Mouse (Mus musculus): ENCODE measurements around the gene Tmbim6. TPM values are rescaled to one million over a fixed set of nuclear protein-coding genes. Genes with fewer than 3 reads are reported as not detected.
"Not testable (repeated sequence)": the region's sequence is repeated elsewhere in the genome, so short reads cannot be mapped to it uniquely, and the experiment has no call there.

Gene Tmbim6
- polyA plus RNA-seq, 1 experiment from 2014 or later = 251 TPM

DNA sequence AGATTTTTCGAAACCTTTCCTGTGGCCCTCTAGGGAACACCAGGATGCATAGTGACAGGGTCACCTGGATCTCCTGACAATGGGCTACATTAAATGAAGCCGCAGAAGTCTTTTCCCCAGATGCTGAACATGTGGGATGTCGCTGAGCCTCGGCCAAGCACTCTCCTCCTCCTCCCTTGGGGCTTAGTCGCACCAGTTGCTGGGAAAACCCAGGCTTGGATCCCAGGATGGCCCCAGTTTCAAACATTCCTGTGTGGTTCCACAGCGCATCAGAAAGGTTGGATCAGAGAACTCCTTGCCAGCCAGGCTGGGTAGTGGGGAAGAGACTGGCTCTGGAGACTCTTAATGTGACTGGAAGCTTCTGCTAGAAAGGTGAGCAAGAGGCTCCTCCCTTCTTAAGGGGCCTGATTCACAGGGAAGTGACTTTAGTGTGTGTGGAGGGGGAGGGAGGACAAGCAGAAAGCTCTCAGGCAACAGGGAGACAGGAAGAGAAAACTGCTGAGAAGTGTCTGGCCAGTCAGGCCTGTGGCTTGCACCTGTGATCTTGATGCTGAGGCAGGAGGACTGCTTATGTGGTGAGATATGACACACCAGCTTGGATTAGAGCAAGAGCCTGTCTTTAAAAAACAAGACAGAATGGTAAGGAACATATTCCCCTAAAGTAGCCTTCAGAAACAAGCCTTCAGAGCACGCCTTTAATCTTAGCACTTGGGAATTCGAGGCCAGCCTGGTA, 46.5 kb downstream of the Tmbim6 start:
- Histone ChIP-seq H3K27ac (replicated peaks) (peak overlapping the region; percentile 20), H3K4me1 (peaks cover 75% of the 10 kb centered on the region), H3K4me2 (no peak overlapping the region), H3K4me3 (no peak overlapping the region), H3K36me3 (peaks cover 26% of the 10 kb centered on the region), H3K27me3 (replicated peaks) (no peaks in the 10 kb centered on the region), H3K9me3 (no peaks in the 10 kb centered on the region), H3K9ac (0 out of 2 replicates have a peak overlapping the region, but pooled peaks have one; percentile 11)
- no peak for ATAC-seq (ENCODE audit: extremely low read depth, insufficient number of reproducible peaks, low FRiP score, low TSS enrichment)
- 73% methylated on average over 8 of the region's 8 CpGs for WGBS

DNA sequence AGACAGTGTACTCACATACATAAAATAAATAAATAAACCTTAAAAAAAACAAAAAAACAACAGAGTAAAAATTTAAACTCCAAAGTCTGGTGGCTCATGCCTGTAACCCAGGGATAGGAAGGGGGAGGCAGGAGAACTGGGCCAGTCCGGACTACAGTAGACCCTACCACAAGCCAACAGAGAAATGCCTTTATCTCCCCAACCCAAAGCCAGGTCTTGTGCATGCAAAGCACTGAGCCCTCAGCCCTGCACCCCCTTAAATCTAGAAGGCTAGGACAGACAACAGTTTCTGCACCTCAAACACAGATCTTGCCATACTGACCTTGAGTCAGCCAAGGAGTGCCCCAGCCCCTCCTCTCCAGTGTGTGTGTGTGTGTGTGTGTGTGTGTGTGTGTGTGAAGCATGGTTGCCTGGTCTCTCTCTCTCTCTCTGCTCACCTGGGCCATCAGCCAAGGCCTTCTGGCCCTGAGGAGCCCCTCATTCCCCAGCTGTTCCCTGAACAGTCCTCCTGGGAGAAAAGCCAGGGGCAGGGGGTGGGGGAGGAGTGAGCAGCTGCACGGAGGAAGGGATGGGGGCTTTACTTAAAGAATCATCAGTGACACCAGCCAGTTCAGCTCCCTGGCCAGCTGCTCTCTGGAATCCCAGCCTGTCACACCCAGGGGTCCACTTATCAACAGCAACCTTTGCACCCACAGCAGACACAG, 47.6 kb downstream of the Tmbim6 start:
- Histone ChIP-seq H3K27ac (replicated peaks) (peak overlapping the region; percentile 89), H3K27me3 (replicated peaks) (no peaks in the 10 kb centered on the region), H3K36me3 (peaks cover 36% of the 10 kb centered on the region), H3K9me3 (no peaks in the 10 kb centered on the region), H3K4me3 (no peak overlapping the region), H3K4me2 (peak overlapping the region; percentile 49), H3K4me1 (peaks cover 64% of the 10 kb centered on the region), H3K9ac (peak overlapping the region; percentile 63)
- 35% methylated on average over 2 of the region's 2 CpGs for WGBS
- ATAC-seq (ENCODE audit: extremely low read depth, insufficient number of reproducible peaks, low FRiP score, low TSS enrichment) = peak; percentile 51; the same call in 1 of the 2 replicates

DNA sequence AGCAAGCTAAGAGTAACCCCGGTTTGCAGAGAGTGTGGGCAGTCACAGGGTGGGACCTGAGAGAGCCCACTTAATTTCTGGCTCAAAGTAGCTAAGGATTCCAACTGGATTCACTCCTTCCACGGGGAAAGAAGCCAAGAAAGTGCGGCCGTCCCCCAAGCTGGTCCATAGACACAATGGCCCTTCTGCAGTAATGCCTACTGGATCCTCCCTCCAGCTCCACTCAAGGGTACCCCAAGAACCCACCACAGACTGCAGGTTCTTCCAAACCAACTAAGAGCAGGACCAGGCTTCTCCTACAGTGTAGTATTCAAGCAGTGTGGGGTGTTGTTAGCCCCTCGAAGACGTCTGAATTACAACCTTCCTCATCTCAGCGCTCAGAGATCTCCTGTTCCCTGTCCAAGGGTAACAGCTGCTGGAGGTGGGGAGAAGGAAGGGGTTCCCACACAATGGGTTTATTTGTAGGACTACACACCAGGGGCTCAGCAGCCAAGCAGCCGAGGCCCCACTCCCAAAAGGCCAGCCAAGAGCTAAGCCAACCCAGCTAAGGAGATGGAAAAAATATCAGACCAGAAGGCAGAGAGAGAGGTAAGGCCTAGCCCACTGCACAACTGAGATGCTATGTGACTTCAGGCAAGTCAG, 48.3 kb downstream of the Tmbim6 start:
- Histone ChIP-seq H3K4me2 (peak overlapping the region; percentile 49; the same call in 1 of the 2 replicates), H3K4me3 (no peak overlapping the region), H3K9ac (peak overlapping the region; percentile 63), H3K27ac (replicated peaks) (peak overlapping the region; percentile 89), H3K36me3 (peaks cover 37% of the 10 kb centered on the region), H3K9me3 (no peaks in the 10 kb centered on the region), H3K4me1 (peaks cover 58% of the 10 kb centered on the region), H3K27me3 (replicated peaks) (no peaks in the 10 kb centered on the region)
- no peak for ATAC-seq (ENCODE audit: extremely low read depth, insufficient number of reproducible peaks, low FRiP score, low TSS enrichment)
- WGBS = 46% methylated on average over 8 of the region's 8 CpGs

DNA sequence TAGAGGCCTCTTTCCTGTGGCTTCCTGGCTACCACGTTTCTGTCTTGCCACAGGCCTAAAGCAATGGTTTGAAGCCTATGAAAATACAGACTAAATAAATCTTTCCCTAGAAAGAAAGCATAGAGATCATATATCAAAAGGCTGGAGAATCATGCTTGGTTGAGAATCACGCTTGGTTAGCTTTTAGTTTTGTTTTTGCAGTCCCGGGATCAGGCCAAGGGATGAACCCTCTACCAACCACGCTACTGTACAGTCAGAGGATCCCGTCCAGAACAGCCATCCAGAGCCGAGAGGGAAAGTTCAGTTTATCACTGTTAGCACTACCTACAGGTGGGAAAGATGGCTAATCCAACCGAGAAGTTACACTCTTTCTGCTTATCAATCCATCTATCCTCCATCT, 49.7 kb downstream of the Tmbim6 start:
- H3K4me2 ChIP-seq = no peak overlapping the region
- H3K36me3 ChIP-seq = peaks cover 31% of the 10 kb centered on the region
- H3K4me1 ChIP-seq = peaks cover 46% of the 10 kb centered on the region
- H3K9ac ChIP-seq = no peak overlapping the region
- no peak overlapping the region for H3K4me3 ChIP-seq
- H3K9me3 ChIP-seq = no peaks in the 10 kb centered on the region
- H3K27me3 ChIP-seq (replicated peaks) = no peaks in the 10 kb centered on the region
- 71% methylated on average over 7 of the region's 7 CpGs for WGBS
- ATAC-seq (ENCODE audit: extremely low read depth, insufficient number of reproducible peaks, low FRiP score, low TSS enrichment) = no peak
- H3K27ac ChIP-seq (replicated peaks) = 0 out of 2 replicates have a peak overlapping the region, but pooled peaks have one; percentile 89

DNA sequence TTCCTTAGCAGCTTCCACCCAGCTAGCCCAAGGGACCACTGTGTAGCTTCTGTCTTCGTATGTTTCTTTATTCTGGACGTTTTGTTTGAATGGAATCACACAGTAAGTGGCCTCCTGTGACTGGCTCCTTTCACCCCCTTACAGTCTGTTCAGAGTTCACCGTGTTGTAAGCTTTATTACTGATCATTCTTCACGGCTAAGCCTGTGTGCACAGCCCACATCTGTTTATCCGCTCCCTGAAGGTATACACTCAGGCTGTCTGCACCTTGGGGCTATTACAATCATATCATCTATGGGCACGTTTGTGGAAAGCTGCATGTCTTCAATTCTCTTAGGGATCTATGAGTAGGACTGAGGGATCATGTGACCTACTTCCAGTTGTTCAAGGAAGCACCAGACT, 52.9 kb downstream of the Tmbim6 start:
- H3K9me3 ChIP-seq = no peaks in the 10 kb centered on the region
- H3K27ac ChIP-seq (replicated peaks) = no peak overlapping the region
- H3K4me2 ChIP-seq = no peak overlapping the region
- H3K9ac ChIP-seq = no peak overlapping the region
- ATAC-seq (ENCODE audit: extremely low read depth, insufficient number of reproducible peaks, low FRiP score, low TSS enrichment) = no peak
- 70% methylated on average over 6 of the region's 6 CpGs for WGBS
- H3K4me1 ChIP-seq = peaks cover 47% of the 10 kb centered on the region
- no peak overlapping the region for H3K4me3 ChIP-seq
- H3K27me3 ChIP-seq (replicated peaks) = no peaks in the 10 kb centered on the region
- peaks cover 23% of the 10 kb centered on the region for H3K36me3 ChIP-seq

DNA sequence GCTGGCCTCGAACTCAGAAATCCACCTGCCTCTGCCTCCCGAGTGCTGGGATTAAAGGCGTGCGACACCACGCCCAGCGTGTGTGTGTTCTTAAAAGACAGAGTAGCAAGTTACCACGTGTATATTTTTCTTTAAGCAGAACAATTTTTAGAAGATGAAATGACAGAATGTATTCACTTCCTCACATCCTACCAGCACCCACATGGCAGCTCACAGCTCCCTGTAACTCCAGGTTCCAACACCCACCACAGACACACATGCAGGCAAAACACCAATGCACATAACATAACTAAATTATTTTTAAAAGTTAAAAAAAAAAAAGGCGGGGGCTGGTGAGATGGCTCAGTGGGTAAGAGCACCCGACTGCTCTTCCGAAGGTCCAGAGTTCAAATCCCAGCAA, 53.5 kb downstream of the Tmbim6 start:
- not testable (repeated sequence) for H3K4me3 ChIP-seq; H3K4me2 ChIP-seq; ATAC-seq (ENCODE audit: extremely low read depth, insufficient number of reproducible peaks, low FRiP score, low TSS enrichment); H3K9ac ChIP-seq; H3K27me3 ChIP-seq (replicated peaks); H3K9me3 ChIP-seq; H3K27ac ChIP-seq (replicated peaks)
- H3K4me1 ChIP-seq = peaks cover 46% of the 10 kb centered on the region
- H3K36me3 ChIP-seq = peaks cover 23% of the 10 kb centered on the region
- WGBS = 88% methylated on average over 10 of the region's 10 CpGs

DNA sequence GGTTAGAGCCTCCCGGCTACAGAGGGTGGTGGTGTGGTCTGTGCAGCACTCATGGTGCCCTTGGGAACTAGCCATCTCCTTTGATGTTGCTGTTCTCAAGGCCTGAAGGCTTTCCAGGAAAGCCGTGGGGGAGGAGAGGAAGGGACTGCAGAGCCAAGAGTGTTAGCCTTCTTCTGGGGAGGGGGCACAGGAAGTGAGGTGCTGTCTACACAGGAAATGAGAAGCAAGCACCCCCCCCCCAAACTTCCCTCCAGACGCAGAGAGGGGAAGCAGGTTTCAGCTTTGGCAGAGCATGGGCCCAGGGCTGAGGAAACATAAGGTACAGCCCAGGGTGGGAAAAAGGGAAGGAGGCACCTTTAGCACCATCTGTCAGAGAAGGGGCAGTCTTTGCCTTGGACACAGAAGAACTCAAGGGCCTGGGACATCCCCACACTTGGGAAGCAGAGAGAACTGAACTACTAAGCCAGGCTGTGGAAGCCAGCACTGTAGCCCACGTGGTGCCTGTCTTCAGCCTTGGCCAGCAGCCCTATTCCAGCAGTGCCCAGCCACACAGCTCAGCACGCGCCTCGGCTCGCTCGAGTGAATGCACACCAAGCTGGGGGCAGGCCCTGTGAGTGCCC, 56.6 kb downstream of the Tmbim6 start:
- Histone ChIP-seq H3K9ac (peak overlapping the region; percentile 38), H3K4me2 (peak overlapping the region; percentile 47), H3K36me3 (peaks cover 43% of the 10 kb centered on the region), H3K4me1 (peaks cover 62% of the 10 kb centered on the region), H3K27ac (replicated peaks) (peak overlapping the region; percentile 86), H3K4me3 (peak overlapping the region; percentile 16; the same call in 1 of the 2 replicates), H3K27me3 (replicated peaks) (no peaks in the 10 kb centered on the region), H3K9me3 (no peaks in the 10 kb centered on the region)
- peak; percentile 72; the same call in 1 of the 2 replicates for ATAC-seq (ENCODE audit: extremely low read depth, insufficient number of reproducible peaks, low FRiP score, low TSS enrichment)
- WGBS = 21% methylated on average over 9 of the region's 9 CpGs

DNA sequence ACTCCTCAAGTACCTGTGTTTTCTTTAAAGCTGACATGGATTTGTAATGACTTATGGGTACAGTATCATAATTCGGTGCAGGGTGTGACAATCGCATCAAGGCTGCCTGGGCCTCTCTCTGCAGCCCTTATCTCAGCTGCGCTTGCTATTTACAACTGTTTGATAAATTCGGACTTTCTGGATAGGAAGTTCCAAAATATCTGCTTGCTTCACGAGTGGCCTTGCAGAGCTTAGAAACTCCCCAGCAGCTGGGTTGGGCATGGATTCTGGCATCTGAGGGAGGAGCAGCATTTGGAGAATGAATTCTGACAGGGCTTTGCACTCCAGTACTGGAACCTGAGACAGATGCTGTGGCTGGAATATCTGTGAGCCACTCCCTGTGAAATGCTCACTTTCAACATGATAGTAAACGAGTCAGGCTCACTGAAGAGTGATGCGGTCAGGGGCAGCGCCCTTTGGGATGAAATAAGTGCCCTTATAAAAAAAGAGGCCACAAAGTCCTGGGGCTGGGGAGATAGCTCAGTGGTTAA, 57.1 kb downstream of the Tmbim6 start:
- H3K4me1 ChIP-seq = peaks cover 64% of the 10 kb centered on the region

DNA sequence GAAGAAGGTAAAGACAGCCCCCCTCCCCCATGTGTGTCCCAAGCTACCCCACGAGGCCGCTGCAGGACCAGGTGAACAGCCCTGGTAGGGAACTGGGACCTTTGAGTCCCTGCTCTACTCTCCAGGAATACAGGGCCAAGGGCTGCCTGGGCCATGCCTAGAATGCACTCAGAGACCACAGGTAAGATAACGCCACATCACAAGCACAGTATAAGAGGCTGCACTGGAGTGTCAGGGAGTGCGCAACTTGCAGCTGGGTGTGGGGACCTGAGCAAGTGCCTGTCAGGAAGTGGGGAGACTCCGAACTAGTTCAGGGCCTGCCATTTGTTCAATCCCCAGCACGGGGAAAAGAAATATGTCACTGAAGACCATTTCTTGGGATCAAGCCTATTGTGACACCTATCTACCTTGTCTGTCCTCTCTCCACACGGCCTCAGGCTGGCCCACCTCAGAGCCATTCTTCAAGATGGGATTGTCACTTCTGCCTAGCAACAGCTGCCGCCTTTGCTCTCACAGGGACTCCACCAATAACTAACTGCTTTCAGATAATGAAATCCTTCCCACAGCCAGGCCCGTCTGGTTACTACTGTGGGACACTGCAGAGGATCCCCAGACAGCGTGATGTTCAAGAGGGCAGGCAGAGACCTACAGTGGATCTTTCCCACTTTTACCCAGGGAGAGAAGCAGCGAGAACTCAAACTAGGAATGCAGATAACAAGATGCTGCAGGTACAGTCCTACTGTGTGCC, 60.6 kb downstream of the Tmbim6 start:
- Histone ChIP-seq H3K4me2 (no peak overlapping the region), H3K36me3 (peaks cover 34% of the 10 kb centered on the region), H3K9me3 (no peaks in the 10 kb centered on the region), H3K9ac (no peak overlapping the region), H3K27ac (replicated peaks) (no peak overlapping the region), H3K4me1 (peaks cover 82% of the 10 kb centered on the region), H3K27me3 (replicated peaks) (no peaks in the 10 kb centered on the region), H3K4me3 (no peak overlapping the region)
- 67% methylated on average over 11 of the region's 11 CpGs for WGBS
- ATAC-seq (ENCODE audit: extremely low read depth, insufficient number of reproducible peaks, low FRiP score, low TSS enrichment) = no peak

More for the DNA sequence above, 57.1 kb downstream of the Tmbim6 start:
- H3K27me3 ChIP-seq (replicated peaks) = no peaks in the 10 kb centered on the region
- WGBS = 26% methylated on average over 8 of the region's 8 CpGs
- H3K36me3 ChIP-seq = peaks cover 39% of the 10 kb centered on the region
- H3K4me3 ChIP-seq = peak overlapping the region; percentile 16; the same call in 1 of the 2 replicates
- H3K9me3 ChIP-seq = no peaks in the 10 kb centered on the region
- ATAC-seq (ENCODE audit: extremely low read depth, insufficient number of reproducible peaks, low FRiP score, low TSS enrichment) = no peak
- H3K27ac ChIP-seq (replicated peaks) = peak overlapping the region; percentile 86
- peak overlapping the region; percentile 47 for H3K4me2 ChIP-seq
- peak overlapping the region; percentile 38; the same call in 1 of the 2 replicates for H3K9ac ChIP-seq

DNA sequence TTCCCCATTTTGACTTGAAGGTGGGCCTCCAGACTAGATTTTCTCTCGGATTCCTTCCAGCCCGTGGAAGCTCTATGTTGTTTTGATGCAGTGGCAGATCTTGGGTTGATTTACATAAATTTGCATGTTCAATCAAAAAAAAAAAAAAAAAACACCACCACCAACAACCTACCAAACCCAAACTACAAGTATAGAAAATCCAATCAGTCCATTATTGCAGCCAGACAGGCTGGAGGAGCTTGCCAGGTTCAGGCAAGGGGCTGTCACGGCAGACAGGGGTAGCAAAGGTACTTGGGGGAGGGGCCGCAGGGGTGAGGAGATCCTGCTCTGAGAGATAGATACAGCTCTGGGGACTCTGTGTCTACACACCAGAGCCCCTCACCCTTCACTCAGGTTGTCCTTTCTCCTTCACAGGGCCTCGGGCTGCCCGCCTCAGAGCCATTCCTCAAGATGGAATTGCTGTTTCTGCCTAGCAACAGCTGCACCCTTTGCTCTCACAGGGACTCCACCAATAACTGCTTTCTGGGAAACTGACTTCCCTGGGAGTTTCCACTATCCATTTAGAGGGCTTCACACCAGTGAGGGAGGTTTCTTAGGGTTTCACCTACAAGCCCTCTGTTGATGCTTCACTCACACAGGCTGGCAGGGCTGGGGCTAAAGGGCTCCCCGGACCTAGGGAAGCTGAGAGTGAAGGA, 62.0 kb downstream of the Tmbim6 start:
- H3K9ac ChIP-seq = peak overlapping the region; percentile 85
- peak overlapping the region; percentile 88 for H3K4me2 ChIP-seq
- no peak overlapping the region for H3K27ac ChIP-seq (replicated peaks)
- no peaks in the 10 kb centered on the region for H3K9me3 ChIP-seq
- H3K27me3 ChIP-seq (replicated peaks) = no peaks in the 10 kb centered on the region
- peaks cover 73% of the 10 kb centered on the region for H3K4me1 ChIP-seq
- no peak for ATAC-seq (ENCODE audit: extremely low read depth, insufficient number of reproducible peaks, low FRiP score, low TSS enrichment)
- WGBS = 72% methylated on average over 7 of the region's 7 CpGs
- H3K4me3 ChIP-seq = no peak overlapping the region
- H3K36me3 ChIP-seq = peaks cover 34% of the 10 kb centered on the region

Measured in heart, embryonic 13.5 days (tissue).